Mouse (Mus musculus): ENCODE measurements around the gene Rbak. TPM values are rescaled to one million over a fixed set of nuclear protein-coding genes. Genes with fewer than 3 reads are reported as not detected.

Rbak gene
- polyA plus RNA-seq, 1 experiment = 3.1 TPM

Other genes with a start within 250 kb of the Rbak start
- 180 TPM for gene Fscn1, start 220.4 kb downstream of the Rbak start, polyA plus RNA-seq (2012; fragmentation: generic; extraction: Trizol)
- gene Rnf216, start 67.8 kb downstream of the Rbak start, polyA plus RNA-seq (2012; fragmentation: generic; extraction: Trizol) = 15.9 TPM
- not detected for gene Olfr718-ps1, start 33.2 kb downstream of the Rbak start, polyA plus RNA-seq (2012; fragmentation: generic; extraction: Trizol)
- gene Spdye4b, start 242 bp upstream of the Rbak start, polyA plus RNA-seq (2012; fragmentation: generic; extraction: Trizol) = not detected
- not detected for gene Spdye4a, start 46.1 kb upstream of the Rbak start, polyA plus RNA-seq (2012; fragmentation: generic; extraction: Trizol)
- 4.5 TPM for gene Zfp12, start 54.4 kb upstream of the Rbak start, polyA plus RNA-seq (2012; fragmentation: generic; extraction: Trizol)
- gene Zfp316, start 89.2 kb upstream of the Rbak start, polyA plus RNA-seq (2012; fragmentation: generic; extraction: Trizol) = 6.1 TPM
- 0.01 TPM for gene Zfp853, start 112.8 kb upstream of the Rbak start, polyA plus RNA-seq (2012; fragmentation: generic; extraction: Trizol)
- gene E130309D02Rik, start 134.6 kb upstream of the Rbak start, polyA plus RNA-seq (2012; fragmentation: generic; extraction: Trizol) = 25.7 TPM
- 60.5 TPM for gene Zdhhc4, start 148.5 kb upstream of the Rbak start, polyA plus RNA-seq (2012; fragmentation: generic; extraction: Trizol)
- not detected for gene Grid2ip, start 176.6 kb upstream of the Rbak start, polyA plus RNA-seq (2012; fragmentation: generic; extraction: Trizol)
- gene Kdelr2, start 223.1 kb upstream of the Rbak start, polyA plus RNA-seq (2012; fragmentation: generic; extraction: Trizol) = 88.2 TPM

Data from myocyte (in vitro differentiated cells).